Mouse (Mus musculus) cerebellum, adult (tissue): ENCODE data around the gene Capn11.
"Not testable (repeated sequence)": the region's sequence is repeated elsewhere in the genome, so short reads cannot be mapped to it uniquely, and the experiment has no call there.

ENCODE experiments used
- ATAC-seq: cut with Nextera tagmentation; 2 replicates; pipeline ENCODE4 v1.9.2; 2017; ENCODE audit warnings: mild to moderate bottlenecking, moderate library complexity, mixed read lengths; ENCODE audit not compliant: insufficient number of reproducible peaks, low FRiP score, low TSS enrichment

Gene Capn11

GRCm38 (mm10) chr17:45629861-45630694 is 29.0 kb downstream of the Capn11 start:
- ATAC-seq = peak; percentile 80

- ATAC-seq = no peak
Observed at GRCm38 (mm10) chr17:45628885-45629855, 30.0 kb downstream of the Capn11 start.

- no peak for ATAC-seq
Observed at GRCm38 (mm10) chr17:45628160-45628559, 31.0 kb downstream of the Capn11 start.

GRCm38 (mm10) chr17:45626577-45627134 is 32.5 kb downstream of the Capn11 start:
- peak; percentile 26; the same call in 1 of the 2 replicates for ATAC-seq

GRCm38 (mm10) chr17:45623425-45623824 is 35.7 kb downstream of the Capn11 start:
- not testable (repeated sequence) for ATAC-seq

- no peak for ATAC-seq
Observed at GRCm38 (mm10) chr17:45619386-45620256, 39.5 kb downstream of the Capn11 start.

- no peak for ATAC-seq
Observed at GRCm38 (mm10) chr17:45618941-45619385, 40.2 kb downstream of the Capn11 start.

- no peak for ATAC-seq
Observed at GRCm38 (mm10) chr17:45617655-45618054, 41.5 kb downstream of the Capn11 start.

GRCm38 (mm10) chr17:45616679-45617078 is 42.4 kb downstream of the Capn11 start:
- ATAC-seq = no peak

- no peak for ATAC-seq
Observed at GRCm38 (mm10) chr17:45616046-45616650, 43.0 kb downstream of the Capn11 start.

GRCm38 (mm10) chr17:45612921-45613320 is 46.2 kb downstream of the Capn11 start:
- no peak for ATAC-seq

- ATAC-seq = no peak
Observed at GRCm38 (mm10) chr17:45612008-45612407, 47.1 kb downstream of the Capn11 start.

- no peak for ATAC-seq
Observed at GRCm38 (mm10) chr17:45610144-45610866, 48.8 kb downstream of the Capn11 start.

GRCm38 (mm10) chr17:45608396-45608795 is 50.7 kb downstream of the Capn11 start:
- ATAC-seq = no peak

GRCm38 (mm10) chr17:45606992-45607879 is 51.9 kb downstream of the Capn11 start:
- ATAC-seq = no peak

GRCm38 (mm10) chr17:45602984-45603383 is 56.1 kb downstream of the Capn11 start:
- no peak for ATAC-seq

GRCm38 (mm10) chr17:45601877-45602304 is 57.2 kb downstream of the Capn11 start, which contains the start of gene Mymx:
Gene Mymx (minus strand): TSS chr17:45602102.
- ATAC-seq = no peak
